Mouse (Mus musculus): ENCODE measurements around the gene Cpsf3. TPM values are rescaled to one million over a fixed set of nuclear protein-coding genes. Genes with fewer than 3 reads are reported as not detected.

Cpsf3 gene
- 57.0 and 58.0 TPM in 2 replicates for polyA plus RNA-seq (2012; rRNA removed)

DNA sequence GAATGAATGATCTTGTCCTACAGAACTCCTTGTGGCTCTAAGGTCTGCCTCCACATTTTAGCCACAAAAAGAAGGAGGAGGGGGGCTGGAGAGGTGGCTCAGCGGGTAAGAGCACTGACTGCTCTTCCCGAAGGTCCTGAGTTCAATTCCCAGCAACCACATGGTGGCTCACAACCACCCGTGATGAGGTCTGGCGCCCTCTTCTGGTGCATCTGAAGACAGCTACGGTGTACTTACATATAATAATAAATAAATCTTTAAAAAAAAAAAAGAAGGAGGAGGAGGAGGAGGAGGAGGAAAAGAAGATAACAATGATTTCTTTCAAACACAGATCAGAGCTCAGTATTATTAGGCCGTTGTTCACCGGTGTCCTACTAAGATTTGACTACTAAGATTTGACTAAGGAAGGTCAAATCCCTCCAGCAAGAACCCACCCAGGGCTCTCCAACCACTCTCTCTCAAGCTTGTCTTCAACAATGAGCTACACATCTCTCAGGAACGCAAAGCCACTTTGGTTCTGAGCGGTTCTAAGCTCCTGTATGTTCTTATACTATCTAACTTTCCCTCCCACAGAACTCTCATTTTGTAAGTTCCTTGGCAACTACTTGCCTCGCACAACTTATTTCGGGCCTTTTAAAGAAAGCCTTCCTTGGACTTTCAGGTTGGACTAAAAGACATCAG, at the start of gene Cpsf3:
TSS of gene Cpsf3 (plus strand) at position 631 of the 681 bp plus-strand sequence.
- TF ChIP-seq POLR2A (IDR thresholded peaks at IDR 0.05; ENCODE audit: extremely low read depth, insufficient read depth, low read length) (no peak), CTCF (IDR thresholded peaks at IDR 0.05; ENCODE audit: extremely low read depth, insufficient read depth, low read length) (no peak)
- H3K4me1 ChIP-seq (ENCODE audit: control insufficient read depth, insufficient read depth, low read length), result peaks cover 6% of the 10 kb centered on the region
- peak within 1 kb of the TSS; percentile 91 for H3K27ac ChIP-seq (ENCODE audit: insufficient read depth, low read length)

DNA sequence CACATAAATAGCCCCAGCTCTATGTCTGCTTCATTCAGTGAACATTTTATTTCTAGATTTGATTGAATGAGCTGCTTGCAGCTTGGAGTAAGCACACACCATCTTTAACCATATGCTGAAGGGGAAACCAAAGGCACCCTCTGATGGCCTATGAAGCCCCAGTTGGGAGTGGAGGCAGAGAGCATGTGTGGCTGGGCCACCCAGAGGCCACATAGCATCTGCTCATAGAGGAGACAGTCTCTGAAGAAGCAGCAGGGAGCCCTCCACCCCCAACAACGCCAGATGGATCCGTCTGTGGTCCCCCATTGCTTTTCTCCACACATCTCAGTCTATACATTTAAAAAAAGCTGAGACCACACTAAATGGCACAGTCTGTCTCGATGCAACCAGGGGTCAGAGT, 43.2 kb upstream of the Cpsf3 start:
- no peak overlapping the region for H3K4me3 ChIP-seq (ENCODE audit: insufficient read depth, low read length)
- no peak for TF ChIP-seq POLR2A (IDR thresholded peaks at IDR 0.05; ENCODE audit: extremely low read depth, insufficient read depth, low read length)
- no peak for TF ChIP-seq CTCF (IDR thresholded peaks at IDR 0.05; ENCODE audit: extremely low read depth, insufficient read depth, low read length)
- H3K27ac ChIP-seq (ENCODE audit: insufficient read depth, low read length), result no peak overlapping the region
- H3K4me1 ChIP-seq (ENCODE audit: control insufficient read depth, insufficient read depth, low read length), result no peaks in the 10 kb centered on the region

More for the DNA sequence above, at the start of gene Cpsf3:
- H3K4me3 ChIP-seq (ENCODE audit: insufficient read depth, low read length), result peak within 1 kb of the TSS; percentile 97

- Histone ChIP-seq H3K4me1 (ENCODE audit: control insufficient read depth, insufficient read depth, low read length) (no peaks in the 10 kb centered on the region), H3K27ac (ENCODE audit: insufficient read depth, low read length) (no peak overlapping the region), H3K4me3 (ENCODE audit: insufficient read depth, low read length) (no peak overlapping the region)
- TF ChIP-seq POLR2A (IDR thresholded peaks at IDR 0.05; ENCODE audit: extremely low read depth, insufficient read depth, low read length), result no peak
- no peak for TF ChIP-seq CTCF (IDR thresholded peaks at IDR 0.05; ENCODE audit: extremely low read depth, insufficient read depth, low read length)
Observed at GRCm38 (mm10) chr12:21244375-21244960, 40.7 kb upstream of the Cpsf3 start.

GRCm38 (mm10) chr12:21247711-21248392, 37.3 kb upstream of the Cpsf3 start:
- Histone ChIP-seq H3K4me1 (ENCODE audit: control insufficient read depth, insufficient read depth, low read length) (no peaks in the 10 kb centered on the region), H3K4me3 (ENCODE audit: insufficient read depth, low read length) (no peak overlapping the region), H3K27ac (ENCODE audit: insufficient read depth, low read length) (no peak overlapping the region)
- TF ChIP-seq POLR2A (IDR thresholded peaks at IDR 0.05; ENCODE audit: extremely low read depth, insufficient read depth, low read length), result no peak
- TF ChIP-seq CTCF (IDR thresholded peaks at IDR 0.05; ENCODE audit: extremely low read depth, insufficient read depth, low read length), result no peak

GRCm38 (mm10) chr12:21260494-21261256, 24.5 kb upstream of the Cpsf3 start:
- TF ChIP-seq POLR2A (IDR thresholded peaks at IDR 0.05; ENCODE audit: extremely low read depth, insufficient read depth, low read length) (no peak), CTCF (IDR thresholded peaks at IDR 0.05; ENCODE audit: extremely low read depth, insufficient read depth, low read length) (peak; percentile 53)
- Histone ChIP-seq H3K4me3 (ENCODE audit: insufficient read depth, low read length) (no peak overlapping the region), H3K4me1 (ENCODE audit: control insufficient read depth, insufficient read depth, low read length) (no peaks in the 10 kb centered on the region), H3K27ac (ENCODE audit: insufficient read depth, low read length) (no peak overlapping the region)

DNA sequence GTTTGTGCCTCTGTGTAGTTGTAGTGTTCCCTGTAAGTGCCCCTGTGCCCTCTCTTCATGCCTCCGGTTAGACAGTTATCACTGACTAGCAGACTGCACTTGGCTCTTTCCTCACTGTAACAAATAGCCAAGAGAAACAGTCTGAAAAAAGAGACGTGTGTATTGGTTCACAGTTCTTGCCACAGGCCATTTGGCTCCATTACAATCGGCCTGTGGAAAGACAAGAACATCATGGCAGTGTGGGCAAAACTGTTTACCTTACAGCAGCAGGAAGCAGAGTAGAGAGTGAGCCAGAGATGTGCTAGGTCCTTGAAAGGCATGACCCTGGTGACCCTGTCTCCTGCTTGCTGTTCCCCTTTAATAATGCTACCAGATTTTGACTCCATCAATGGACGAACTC, 23.7 kb upstream of the Cpsf3 start:
- TF ChIP-seq POLR2A (IDR thresholded peaks at IDR 0.05; ENCODE audit: extremely low read depth, insufficient read depth, low read length) (no peak), CTCF (IDR thresholded peaks at IDR 0.05; ENCODE audit: extremely low read depth, insufficient read depth, low read length) (no peak)
- Histone ChIP-seq H3K4me3 (ENCODE audit: insufficient read depth, low read length) (no peak overlapping the region), H3K27ac (ENCODE audit: insufficient read depth, low read length) (no peak overlapping the region), H3K4me1 (ENCODE audit: control insufficient read depth, insufficient read depth, low read length) (no peaks in the 10 kb centered on the region)

DNA sequence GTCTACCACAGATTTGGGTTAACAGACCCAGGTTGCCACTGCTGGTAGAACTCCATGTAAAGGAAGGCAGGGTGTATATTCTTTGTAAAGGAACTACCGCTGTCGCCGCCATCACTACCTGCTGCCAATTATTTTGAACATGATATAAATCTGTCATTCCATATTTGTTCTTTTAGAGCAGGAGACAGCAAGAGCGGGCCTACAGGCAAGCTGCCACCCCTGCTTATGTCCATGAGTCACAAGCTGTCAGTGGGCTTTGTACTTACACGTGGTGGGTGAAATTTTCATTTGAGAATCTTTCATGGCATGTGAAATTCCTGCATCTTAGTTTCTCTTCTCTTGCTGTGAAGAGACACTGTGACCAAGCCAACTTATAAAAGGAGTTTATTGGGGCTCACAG, 21.9 kb upstream of the Cpsf3 start:
- Histone ChIP-seq H3K27ac (ENCODE audit: insufficient read depth, low read length) (no peak overlapping the region), H3K4me1 (ENCODE audit: control insufficient read depth, insufficient read depth, low read length) (no peaks in the 10 kb centered on the region), H3K4me3 (ENCODE audit: insufficient read depth, low read length) (no peak overlapping the region)
- TF ChIP-seq POLR2A (IDR thresholded peaks at IDR 0.05; ENCODE audit: extremely low read depth, insufficient read depth, low read length) (no peak), CTCF (IDR thresholded peaks at IDR 0.05; ENCODE audit: extremely low read depth, insufficient read depth, low read length) (no peak)

DNA sequence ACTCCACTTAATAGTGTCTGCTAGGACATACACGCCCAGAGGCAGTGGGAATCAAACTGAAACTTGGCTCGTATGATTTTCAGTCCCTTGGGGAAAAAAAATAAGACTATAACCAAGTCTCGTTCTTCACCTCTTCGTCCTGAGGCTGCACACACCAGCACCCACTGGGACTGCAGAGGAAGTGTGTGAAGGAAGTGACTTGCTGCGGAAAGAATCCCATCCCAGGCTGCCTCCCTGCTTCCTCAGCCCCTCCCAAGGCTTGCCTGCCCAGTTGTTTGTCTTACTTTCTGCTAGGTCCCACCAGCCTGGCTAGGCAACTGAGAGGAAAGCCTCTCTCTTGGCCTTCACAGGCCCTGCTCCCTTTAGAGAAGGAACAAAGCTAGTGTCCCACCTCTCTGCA, 20.9 kb upstream of the Cpsf3 start:
- Histone ChIP-seq H3K4me3 (ENCODE audit: insufficient read depth, low read length) (no peak overlapping the region), H3K27ac (ENCODE audit: insufficient read depth, low read length) (no peak overlapping the region), H3K4me1 (ENCODE audit: control insufficient read depth, insufficient read depth, low read length) (no peaks in the 10 kb centered on the region)
- no peak for TF ChIP-seq CTCF (IDR thresholded peaks at IDR 0.05; ENCODE audit: extremely low read depth, insufficient read depth, low read length)
- TF ChIP-seq POLR2A (IDR thresholded peaks at IDR 0.05; ENCODE audit: extremely low read depth, insufficient read depth, low read length), result no peak

- TF ChIP-seq POLR2A (IDR thresholded peaks at IDR 0.05; ENCODE audit: extremely low read depth, insufficient read depth, low read length), result no peak
- TF ChIP-seq CTCF (IDR thresholded peaks at IDR 0.05; ENCODE audit: extremely low read depth, insufficient read depth, low read length), result no peak
- H3K4me3 ChIP-seq (ENCODE audit: insufficient read depth, low read length), result no peak overlapping the region
- H3K4me1 ChIP-seq (ENCODE audit: control insufficient read depth, insufficient read depth, low read length), result no peaks in the 10 kb centered on the region
- no peak overlapping the region for H3K27ac ChIP-seq (ENCODE audit: insufficient read depth, low read length)
Observed at GRCm38 (mm10) chr12:21264970-21265369, 20.2 kb upstream of the Cpsf3 start.

Measured in cortical plate, adult 2 months (tissue).